Mouse (Mus musculus): ENCODE data around the gene Fkbp4. TPM values are rescaled to one million over a fixed set of nuclear protein-coding genes. Genes with fewer than 3 reads are reported as not detected.

Fkbp4 gene
- polyA plus RNA-seq (2012; fragmentation: generic; extraction: Trizol), result 100 to 1,000 TPM; 126 to 267 TPM

GRCm38 (mm10) chr6:128438317-128438870 is at the start of gene Fkbp4:
Fkbp4 (minus strand) TSS chr6:128438677.

DNA sequence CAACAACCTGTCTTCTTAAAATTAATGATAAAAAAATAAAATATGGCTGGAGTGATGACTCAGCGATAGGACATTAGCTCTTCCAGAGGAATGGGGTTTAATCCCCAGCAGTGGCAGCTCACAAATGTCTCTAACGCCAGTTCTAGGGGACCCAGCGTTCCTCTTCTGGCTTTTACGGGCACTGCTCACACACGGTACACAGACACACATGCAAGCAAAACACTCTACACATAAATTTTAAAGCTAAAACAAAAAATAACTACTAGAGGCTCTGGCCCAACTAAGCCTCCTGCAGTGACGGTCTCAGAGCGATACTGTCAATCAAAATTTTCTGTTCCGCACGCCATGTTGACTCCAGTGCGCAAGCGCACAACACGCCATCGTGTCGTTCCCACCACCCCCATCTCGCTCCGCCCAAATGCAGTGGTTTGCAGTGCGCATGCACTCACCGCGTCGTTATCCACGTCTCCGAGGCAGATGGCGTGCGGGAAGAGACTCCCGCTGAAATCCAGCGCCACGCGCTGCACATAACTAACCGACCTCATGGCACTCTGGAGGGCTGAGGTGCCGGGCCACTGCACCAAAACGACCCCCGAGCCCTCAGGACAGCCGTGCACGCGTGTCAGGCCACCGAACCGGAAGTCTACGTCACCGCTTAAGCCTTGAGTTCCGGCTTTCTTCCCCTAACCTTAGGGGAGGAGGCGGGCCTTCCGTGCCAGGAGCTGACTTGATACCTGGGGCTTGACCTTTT is 14.0 kb downstream of the Fkbp4 start, which contains the start of gene Itfg2:
TSS of gene Itfg2 (minus strand) at position 663 of the 751 bp plus-strand sequence.

GRCm38 (mm10) chr6:128398996-128399395 is 39.5 kb downstream of the Fkbp4 start, which contains the start of gene Nrip2:
Nrip2 (plus strand) TSS chr6:128399296.

Other genes starting within 250 kb of the Fkbp4 start
- gene Tead4, start 137.9 kb downstream of the Fkbp4 start, polyA plus RNA-seq (2012; fragmentation: generic; extraction: Trizol), result 1 to 10 TPM; 1.3 to 8.9 TPM
- gene Tulp3, start 82.8 kb downstream of the Fkbp4 start, polyA plus RNA-seq (2012; fragmentation: generic; extraction: Trizol), result 10 to 100 TPM; 15.3 to 35.1 TPM
- 10 to 100 TPM; 38.5 to 42.2 TPM for gene Rhno1, start 75.8 kb downstream of the Fkbp4 start, polyA plus RNA-seq (2012; fragmentation: generic; extraction: Trizol)
- gene Foxm1, start 75.7 kb downstream of the Fkbp4 start, polyA plus RNA-seq (2012; fragmentation: generic; extraction: Trizol), result 10 to 100 TPM; 26.2 to 39.5 TPM
- gene Tex52, start 63.2 kb downstream of the Fkbp4 start, polyA plus RNA-seq (2012; fragmentation: generic; extraction: Trizol), result under 1 TPM; 0.02 to 0.08 TPM
- not detected for gene Gm44596, start 63.2 kb downstream of the Fkbp4 start, polyA plus RNA-seq (2012; fragmentation: generic; extraction: Trizol)
- under 1 TPM; 0.04 to 0.37 TPM for gene Nrip2, start 39.4 kb downstream of the Fkbp4 start, polyA plus RNA-seq (2012; fragmentation: generic; extraction: Trizol)
- 10 to 100 TPM; 12.5 to 27.9 TPM for gene Itfg2, start 13.7 kb downstream of the Fkbp4 start, polyA plus RNA-seq (2012; fragmentation: generic; extraction: Trizol)
- gene Pzp, start 88.0 kb upstream of the Fkbp4 start, polyA plus RNA-seq (2012; fragmentation: generic; extraction: Trizol), result not detected
- gene A2ml1, start 142.9 kb upstream of the Fkbp4 start, polyA plus RNA-seq (2012; fragmentation: generic; extraction: Trizol), result not detected
- gene Klrb1a, start 184.9 kb upstream of the Fkbp4 start, polyA plus RNA-seq (2012; fragmentation: generic; extraction: Trizol), result under 1 TPM in 1 of 2 experiments, not detected in 1; 0.05 TPM
- not detected for gene Clec2h, start 223.7 kb upstream of the Fkbp4 start, polyA plus RNA-seq (2012; fragmentation: generic; extraction: Trizol)

All from C3H10T1/2 (cell line).